Mouse (Mus musculus): Measurements from ENCODE around the gene Egfem1.

DNA sequence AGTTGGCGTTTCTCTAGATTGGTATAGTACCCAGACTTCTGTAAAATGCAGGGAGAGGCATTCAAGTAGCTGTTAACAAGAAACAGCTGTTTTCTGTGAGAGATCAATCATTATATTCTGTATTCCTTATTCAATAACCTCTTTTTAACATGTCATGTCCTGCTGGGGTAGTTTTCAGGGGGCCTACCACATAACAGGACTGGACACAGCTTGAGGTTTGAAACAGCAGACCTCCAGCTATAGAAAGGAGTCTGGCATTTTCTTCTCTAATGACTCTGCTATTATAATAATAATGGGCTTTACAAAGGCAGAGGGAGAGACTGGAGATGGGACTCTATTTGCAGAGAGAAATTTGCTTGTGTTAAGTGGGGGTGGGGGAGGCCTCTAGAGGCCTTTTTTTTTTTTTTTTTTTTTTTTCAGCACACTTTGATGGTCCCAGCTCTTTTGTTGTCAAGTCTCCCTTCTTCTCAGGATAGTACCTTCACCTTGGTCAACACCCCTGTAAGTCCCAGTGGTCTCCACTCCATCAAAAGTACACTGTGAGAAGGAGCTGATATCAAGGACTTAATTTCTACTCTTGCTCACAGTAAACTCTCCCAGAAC lies 459.8 kb downstream of the Egfem1 start:
- no peak for TF ChIP-seq POU5F1 (IDR thresholded peaks at IDR 0.05; ENCODE audit: borderline replicate concordance, low read length)
- TF ChIP-seq CTCF (conservative IDR thresholded peaks at IDR 0.05; ENCODE audit: low read length), result no peak

All from E14TG2a.4 (cell line).